Mouse (Mus musculus) kidney, postnatal 10 days (tissue): ENCODE data around the gene Znrf4.

Experiments used
- DNase-seq: peaks from one replicate; pipeline ENCODE4 v3.0.0; 2021; ENCODE audit warnings: mixed read lengths

Gene Znrf4

GRCm38 (mm10) chr17:56487441-56487888 is 24.8 kb downstream of the Znrf4 start:
- DNase-seq, result peak; percentile 77

GRCm38 (mm10) chr17:56485926-56486325 is 26.3 kb downstream of the Znrf4 start:
- no peak for DNase-seq

- peak; percentile 56 for DNase-seq
These were observed 27.1 kb downstream of the Znrf4 start for GRCm38 (mm10) chr17:56485118-56485517.

- no peak for DNase-seq
These were observed 29.6 kb downstream of the Znrf4 start for GRCm38 (mm10) chr17:56482671-56483070.

- DNase-seq, result peak; percentile 86
These were observed 32.9 kb downstream of the Znrf4 start for GRCm38 (mm10) chr17:56479358-56479757.

GRCm38 (mm10) chr17:56478191-56478611 is 34.0 kb downstream of the Znrf4 start:
- no peak for DNase-seq

- DNase-seq, result no peak
These were observed 34.9 kb downstream of the Znrf4 start for GRCm38 (mm10) chr17:56477191-56477818.

GRCm38 (mm10) chr17:56476402-56476752 is 35.9 kb downstream of the Znrf4 start, which contains the start of gene Ptprs:
Ptprs (minus strand) TSS chr17:56476483.
- peak; percentile 95 for DNase-seq

GRCm38 (mm10) chr17:56475584-56476401 is 36.4 kb downstream of the Znrf4 start:
- DNase-seq, result peak; percentile 64

GRCm38 (mm10) chr17:56474831-56475581 is 37.2 kb downstream of the Znrf4 start:
- peak; percentile 71 for DNase-seq

- DNase-seq, result peak; percentile 46
These were observed 37.9 kb downstream of the Znrf4 start for GRCm38 (mm10) chr17:56474311-56474830.

GRCm38 (mm10) chr17:56473611-56473905 is 38.7 kb downstream of the Znrf4 start:
- DNase-seq, result no peak

- peak; percentile 76 for DNase-seq
These were observed 39.3 kb downstream of the Znrf4 start for GRCm38 (mm10) chr17:56472733-56473610.

- DNase-seq, result peak; percentile 17
These were observed 40.1 kb downstream of the Znrf4 start for GRCm38 (mm10) chr17:56472121-56472520.

- peak; percentile 6 for DNase-seq
These were observed 41.1 kb downstream of the Znrf4 start for GRCm38 (mm10) chr17:56471136-56471535.

GRCm38 (mm10) chr17:56470571-56470970 is 41.7 kb downstream of the Znrf4 start:
- peak; percentile 39 for DNase-seq

GRCm38 (mm10) chr17:56470001-56470436 is 42.2 kb downstream of the Znrf4 start:
- peak; percentile 77 for DNase-seq

- DNase-seq, result no peak
These were observed 43.0 kb downstream of the Znrf4 start for GRCm38 (mm10) chr17:56469275-56469674.

GRCm38 (mm10) chr17:56468870-56469269 is 43.4 kb downstream of the Znrf4 start:
- peak; percentile 53 for DNase-seq

GRCm38 (mm10) chr17:56468380-56468779 is 43.9 kb downstream of the Znrf4 start:
- DNase-seq, result no peak

- DNase-seq, result peak; percentile 84
These were observed 44.8 kb downstream of the Znrf4 start for GRCm38 (mm10) chr17:56467456-56467884.

- DNase-seq, result no peak
These were observed 45.5 kb downstream of the Znrf4 start for GRCm38 (mm10) chr17:56466747-56467146.
